Mouse (Mus musculus): ENCODE results near the gene Ppm1d. TPM values are rescaled to one million over a fixed set of nuclear protein-coding genes. Genes with fewer than 3 reads are reported as not detected.
A peak's percentile ranks its signal among the peaks of the same experiment; 100 is the strongest.

Ppm1d gene
- polyA plus RNA-seq, 1 experiment from 2014 or later = 30.7 TPM

DNA sequence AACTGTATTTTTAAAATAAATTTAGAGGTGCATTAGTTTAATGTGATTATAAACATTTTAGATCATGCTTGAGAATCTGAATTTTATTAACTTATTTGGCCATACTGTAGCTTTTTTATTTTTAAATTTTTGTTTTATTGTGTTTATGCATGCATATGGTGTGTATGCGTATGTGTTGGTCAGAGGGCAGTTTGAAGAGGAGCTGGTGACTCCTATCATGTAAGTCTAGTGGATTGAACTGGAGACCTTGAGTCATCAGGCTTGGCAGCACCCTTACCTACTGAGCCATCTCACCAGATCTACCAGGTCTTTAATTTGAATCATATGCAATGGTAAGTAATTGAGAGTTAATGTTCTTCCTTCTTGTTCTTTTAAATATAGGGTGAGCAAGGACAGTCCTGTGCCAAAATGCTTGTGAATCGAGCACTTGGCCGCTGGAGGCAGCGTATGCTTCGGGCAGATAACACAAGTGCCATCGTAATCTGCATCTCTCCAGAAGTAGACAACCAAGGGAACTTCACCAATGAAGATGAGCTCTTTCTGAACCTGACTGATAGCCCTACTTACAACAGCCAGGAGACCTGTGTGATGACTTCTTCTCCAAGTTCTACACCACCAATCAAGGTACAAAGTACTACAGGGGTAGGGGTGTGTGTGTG lies 28.3 kb downstream of the Ppm1d start:
- WGBS = 96% methylated on average over 6 of the region's 6 CpGs
- no peaks in the 10 kb centered on the region; the same call in 1 of the 2 replicates for H3K36me3 ChIP-seq (replicated peaks; ENCODE audit: control insufficient read depth, insufficient read depth, low read depth, low read length)
- no peak overlapping the region for H3K4me2 ChIP-seq (ENCODE audit: low read depth, low read length)
- DNase-seq (ENCODE audit: low spot score) (no peak), ATAC-seq (replicated peaks; ENCODE audit: insufficient number of reproducible peaks, low FRiP score, low TSS enrichment, low read depth) (no peak)
- no peak overlapping the region for H3K4me3 ChIP-seq (ENCODE audit: low read depth, low read length)
- no peak overlapping the region for H3K9ac ChIP-seq (replicated peaks; ENCODE audit: low read length)
- no peaks in the 10 kb centered on the region for H3K4me1 ChIP-seq (ENCODE audit: control insufficient read depth, insufficient read depth, low read length)
- no peak overlapping the region for H3K27ac ChIP-seq (replicated peaks; ENCODE audit: low read depth, low read length)
- no peaks in the 10 kb centered on the region for H3K27me3 ChIP-seq (ENCODE audit: control insufficient read depth, insufficient read depth, low read length)
- H3K9me3 ChIP-seq (replicated peaks; ENCODE audit: control insufficient read depth, low read length) = no peaks in the 10 kb centered on the region

DNA sequence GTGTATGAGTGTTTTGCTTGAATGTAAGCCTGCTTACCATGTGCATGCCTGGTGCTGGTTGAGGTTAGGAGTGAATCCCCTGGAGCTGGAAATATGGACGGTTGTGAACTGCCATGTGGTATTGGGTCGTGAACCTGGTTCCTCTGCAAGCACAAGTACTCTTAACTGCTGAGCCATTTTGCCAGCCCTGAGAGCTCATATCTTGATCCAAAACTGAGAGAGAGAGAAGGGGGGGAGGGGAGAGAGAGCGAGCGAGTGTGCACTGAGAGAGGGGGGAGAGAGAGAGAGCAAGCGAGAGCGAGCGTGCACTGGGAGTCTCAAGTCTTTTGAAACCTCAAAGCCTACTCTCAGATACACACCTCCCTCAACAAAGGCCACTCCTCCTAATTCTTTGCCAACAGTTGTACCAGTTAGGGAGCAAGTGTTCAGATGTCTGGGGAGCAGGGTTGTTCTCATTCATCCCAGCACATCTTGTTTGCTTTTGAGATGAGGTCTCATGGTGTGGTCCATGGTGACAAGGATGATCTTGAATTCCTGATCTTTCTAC lies 29.1 kb downstream of the Ppm1d start:
- Histone ChIP-seq H3K4me2 (ENCODE audit: low read depth, low read length) (no peak overlapping the region), H3K36me3 (replicated peaks; ENCODE audit: control insufficient read depth, insufficient read depth, low read depth, low read length) (no peaks in the 10 kb centered on the region; the same call in 1 of the 2 replicates), H3K9me3 (replicated peaks; ENCODE audit: control insufficient read depth, low read length) (no peaks in the 10 kb centered on the region), H3K4me1 (ENCODE audit: control insufficient read depth, insufficient read depth, low read length) (no peaks in the 10 kb centered on the region), H3K27me3 (ENCODE audit: control insufficient read depth, insufficient read depth, low read length) (no peaks in the 10 kb centered on the region), H3K9ac (replicated peaks; ENCODE audit: low read length) (no peak overlapping the region), H3K27ac (replicated peaks; ENCODE audit: low read depth, low read length) (no peak overlapping the region), H3K4me3 (ENCODE audit: low read depth, low read length) (no peak overlapping the region)
- WGBS = 85% methylated on average over 6 of the region's 7 CpGs
- no peak for ATAC-seq (replicated peaks; ENCODE audit: insufficient number of reproducible peaks, low FRiP score, low TSS enrichment, low read depth)
- no peak for DNase-seq (ENCODE audit: low spot score)

DNA sequence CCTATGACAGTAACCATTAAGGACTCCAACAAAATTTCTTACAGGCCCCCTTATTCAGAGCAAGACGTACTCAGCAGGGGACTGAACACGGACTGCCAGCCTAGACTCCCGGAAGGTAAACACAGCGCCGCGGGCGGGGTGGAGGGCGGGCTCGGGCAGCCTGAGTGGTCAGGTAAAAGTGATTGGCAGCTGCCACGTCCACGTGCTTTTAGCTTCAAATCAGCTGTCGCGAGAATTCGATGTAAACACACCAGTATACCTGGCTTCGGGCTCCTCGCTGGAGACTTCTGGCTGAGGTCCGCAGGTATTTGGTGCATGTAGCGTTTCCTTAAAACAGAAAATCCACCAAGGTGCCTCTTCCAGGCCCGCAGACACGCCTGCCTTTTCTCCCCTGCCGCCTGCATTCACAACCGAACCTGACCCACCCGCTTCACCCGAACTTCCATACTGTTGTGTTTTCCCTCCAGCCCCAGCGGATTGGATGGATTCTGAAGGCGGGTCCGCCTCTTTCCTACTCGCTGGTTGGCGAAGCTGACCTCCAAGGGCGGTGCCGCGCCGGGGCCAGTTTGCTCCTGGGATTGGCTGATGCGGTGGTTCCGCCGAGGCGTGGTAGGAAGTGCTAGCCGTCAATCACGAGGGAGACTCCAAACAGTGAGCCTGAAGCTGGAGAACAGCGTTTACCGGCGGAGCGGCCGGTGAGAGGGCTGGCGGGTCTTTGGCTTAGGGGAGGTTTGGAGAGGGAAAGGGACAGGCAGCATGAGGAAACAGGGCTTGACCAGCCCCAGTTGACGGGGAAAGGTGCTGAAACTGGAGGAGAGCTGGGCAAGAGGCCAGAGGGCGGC lies 41.7 kb downstream of the Ppm1d start, which contains the start of gene Bcas3:
Gene Bcas3 (plus strand): TSS at position 629 of the 842 bp plus-strand sequence.
- Histone ChIP-seq H3K27me3 (ENCODE audit: control insufficient read depth, insufficient read depth, low read length) (no peaks in the 10 kb centered on the region), H3K9ac (replicated peaks; ENCODE audit: low read length) (peak within 1 kb of the TSS; percentile 75), H3K4me3 (ENCODE audit: low read depth, low read length) (peak within 1 kb of the TSS; percentile 70), H3K36me3 (replicated peaks; ENCODE audit: control insufficient read depth, insufficient read depth, low read depth, low read length) (no peaks in the 10 kb centered on the region), H3K4me2 (ENCODE audit: low read depth, low read length) (peak within 1 kb of the TSS; percentile 73), H3K27ac (replicated peaks; ENCODE audit: low read depth, low read length) (no peak within 1 kb of the TSS), H3K9me3 (replicated peaks; ENCODE audit: control insufficient read depth, low read length) (no peaks in the 10 kb centered on the region), H3K4me1 (ENCODE audit: control insufficient read depth, insufficient read depth, low read length) (no peaks in the 10 kb centered on the region)
- under 1% methylated on average over 47 of the region's 47 CpGs for WGBS
- DNase-seq (ENCODE audit: low spot score) = peak; percentile 99
- peak; percentile 98 for ATAC-seq (replicated peaks; ENCODE audit: insufficient number of reproducible peaks, low FRiP score, low TSS enrichment, low read depth)

DNA sequence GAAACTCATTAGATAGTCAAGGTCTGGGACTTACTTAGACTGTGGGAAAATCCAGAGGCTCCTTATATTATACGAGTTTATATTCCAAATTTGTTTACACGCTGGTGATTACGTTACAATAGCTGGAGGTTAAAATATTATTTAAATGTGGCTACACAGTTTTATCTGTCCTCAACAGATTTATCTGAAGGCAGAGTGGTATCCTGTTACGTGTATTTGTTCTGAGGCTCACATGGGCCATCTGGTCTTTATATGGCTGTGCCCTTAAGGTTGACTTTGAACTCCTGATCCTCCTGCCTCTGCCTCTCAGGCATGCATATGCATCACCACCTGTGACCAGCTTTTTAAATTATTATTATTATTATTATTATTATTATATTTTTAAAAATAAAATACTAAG lies 42.8 kb downstream of the Ppm1d start:
- Histone ChIP-seq H3K36me3 (replicated peaks; ENCODE audit: control insufficient read depth, insufficient read depth, low read depth, low read length) (no peaks in the 10 kb centered on the region; the same call in 1 of the 2 replicates), H3K9ac (replicated peaks; ENCODE audit: low read length) (no peak overlapping the region; the same call in 1 of the 2 replicates), H3K4me1 (ENCODE audit: control insufficient read depth, insufficient read depth, low read length) (no peaks in the 10 kb centered on the region), H3K27ac (replicated peaks; ENCODE audit: low read depth, low read length) (no peak overlapping the region), H3K4me3 (ENCODE audit: low read depth, low read length) (peak overlapping the region; percentile 70), H3K9me3 (replicated peaks; ENCODE audit: control insufficient read depth, low read length) (no peaks in the 10 kb centered on the region), H3K4me2 (ENCODE audit: low read depth, low read length) (peak overlapping the region; percentile 73), H3K27me3 (ENCODE audit: control insufficient read depth, insufficient read depth, low read length) (no peaks in the 10 kb centered on the region)
- DNase-seq (ENCODE audit: low spot score) (no peak), ATAC-seq (replicated peaks; ENCODE audit: insufficient number of reproducible peaks, low FRiP score, low TSS enrichment, low read depth) (no peak)
- WGBS = 65% methylated on average over 4 of the region's 4 CpGs

DNA sequence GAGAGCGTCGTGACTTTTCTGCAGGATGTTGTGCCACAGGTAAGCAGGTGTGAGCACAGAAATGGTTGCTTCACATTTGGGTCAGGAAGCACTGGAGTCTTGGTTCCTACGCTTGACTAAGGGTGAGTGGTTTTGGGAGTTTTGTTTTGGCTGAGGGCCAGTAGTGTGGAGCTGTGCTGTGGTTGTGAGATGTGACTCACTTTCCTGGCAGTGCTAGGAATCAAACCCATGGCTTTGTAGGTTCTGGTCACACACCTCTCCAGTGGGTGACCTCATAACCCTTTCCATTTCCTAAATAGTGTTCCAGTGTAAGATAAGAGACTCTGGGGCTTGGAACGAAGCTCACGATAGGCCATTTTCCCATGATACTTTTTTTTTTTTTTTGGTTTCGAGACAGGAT lies 48.6 kb downstream of the Ppm1d start:
- Histone ChIP-seq H3K27me3 (ENCODE audit: control insufficient read depth, insufficient read depth, low read length) (no peaks in the 10 kb centered on the region), H3K27ac (replicated peaks; ENCODE audit: low read depth, low read length) (no peak overlapping the region), H3K9ac (replicated peaks; ENCODE audit: low read length) (no peak overlapping the region), H3K9me3 (replicated peaks; ENCODE audit: control insufficient read depth, low read length) (no peaks in the 10 kb centered on the region), H3K4me3 (ENCODE audit: low read depth, low read length) (no peak overlapping the region), H3K4me2 (ENCODE audit: low read depth, low read length) (no peak overlapping the region), H3K36me3 (replicated peaks; ENCODE audit: control insufficient read depth, insufficient read depth, low read depth, low read length) (no peaks in the 10 kb centered on the region; the same call in 1 of the 2 replicates), H3K4me1 (ENCODE audit: control insufficient read depth, insufficient read depth, low read length) (no peaks in the 10 kb centered on the region)
- DNase-seq (ENCODE audit: low spot score) = no peak
- WGBS = 94% methylated on average over 6 of the region's 6 CpGs
- ATAC-seq (replicated peaks; ENCODE audit: insufficient number of reproducible peaks, low FRiP score, low TSS enrichment, low read depth) = no peak

DNA sequence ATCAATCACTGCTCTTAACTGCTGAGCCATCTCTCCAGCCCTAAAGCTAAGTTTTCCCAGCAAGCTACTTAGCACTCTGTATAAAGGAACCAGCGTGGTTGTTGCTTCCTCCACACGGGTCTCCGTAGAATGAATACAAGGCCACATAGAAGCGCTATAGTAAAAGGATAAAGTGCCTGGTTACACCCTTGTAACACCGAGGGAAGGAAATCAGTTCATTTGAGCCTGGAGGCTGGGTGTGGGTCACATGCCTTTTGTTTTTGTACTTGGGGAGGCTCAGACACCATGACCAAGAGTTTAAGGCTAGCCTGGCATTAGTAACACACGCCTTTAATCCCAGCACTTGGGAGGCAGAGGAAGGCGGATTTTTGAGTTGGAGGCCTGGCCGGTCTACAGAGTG lies 50.6 kb downstream of the Ppm1d start:
- no peak overlapping the region for H3K4me2 ChIP-seq (ENCODE audit: low read depth, low read length)
- 83% methylated on average over 8 of the region's 8 CpGs for WGBS
- H3K27ac ChIP-seq (replicated peaks; ENCODE audit: low read depth, low read length) = no peak overlapping the region
- H3K27me3 ChIP-seq (ENCODE audit: control insufficient read depth, insufficient read depth, low read length) = no peaks in the 10 kb centered on the region
- H3K4me1 ChIP-seq (ENCODE audit: control insufficient read depth, insufficient read depth, low read length) = no peaks in the 10 kb centered on the region
- no peak for DNase-seq (ENCODE audit: low spot score)
- no peak overlapping the region for H3K4me3 ChIP-seq (ENCODE audit: low read depth, low read length)
- ATAC-seq (replicated peaks; ENCODE audit: insufficient number of reproducible peaks, low FRiP score, low TSS enrichment, low read depth) = no peak
- no peaks in the 10 kb centered on the region; the same call in 1 of the 2 replicates for H3K36me3 ChIP-seq (replicated peaks; ENCODE audit: control insufficient read depth, insufficient read depth, low read depth, low read length)
- no peak overlapping the region for H3K9ac ChIP-seq (replicated peaks; ENCODE audit: low read length)
- H3K9me3 ChIP-seq (replicated peaks; ENCODE audit: control insufficient read depth, low read length) = no peaks in the 10 kb centered on the region

DNA sequence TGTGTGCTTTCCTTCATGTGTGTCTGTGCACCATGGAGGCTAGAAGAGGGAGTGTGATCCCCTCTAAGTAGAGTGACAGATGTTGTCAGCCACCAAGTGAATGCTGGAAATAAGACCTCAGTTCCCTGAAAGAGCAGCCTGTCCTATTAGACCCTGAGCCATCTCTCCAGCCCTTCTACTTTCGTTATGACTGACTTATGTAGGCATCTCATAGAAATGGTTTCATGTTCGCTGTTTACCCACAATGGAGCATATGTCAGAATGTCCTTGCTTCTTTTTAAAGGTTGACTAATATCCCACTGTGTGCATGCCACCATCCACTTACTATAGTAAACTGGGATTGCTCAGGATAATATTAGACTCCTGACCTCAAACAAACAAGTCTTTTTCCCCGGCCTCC lies 55.1 kb downstream of the Ppm1d start:
- H3K4me3 ChIP-seq (ENCODE audit: low read depth, low read length) = no peak overlapping the region
- H3K9me3 ChIP-seq (replicated peaks; ENCODE audit: control insufficient read depth, low read length) = no peaks in the 10 kb centered on the region
- H3K27me3 ChIP-seq (ENCODE audit: control insufficient read depth, insufficient read depth, low read length) = no peaks in the 10 kb centered on the region
- H3K36me3 ChIP-seq (replicated peaks; ENCODE audit: control insufficient read depth, insufficient read depth, low read depth, low read length) = no peaks in the 10 kb centered on the region; the same call in 1 of the 2 replicates
- DNase-seq (ENCODE audit: low spot score) (no peak), ATAC-seq (replicated peaks; ENCODE audit: insufficient number of reproducible peaks, low FRiP score, low TSS enrichment, low read depth) (no peak)
- no peak overlapping the region for H3K4me2 ChIP-seq (ENCODE audit: low read depth, low read length)
- H3K9ac ChIP-seq (replicated peaks; ENCODE audit: low read length) = no peak overlapping the region
- WGBS = 86% methylated on average over 3 of the region's 3 CpGs
- H3K27ac ChIP-seq (replicated peaks; ENCODE audit: low read depth, low read length) = no peak overlapping the region
- H3K4me1 ChIP-seq (ENCODE audit: control insufficient read depth, insufficient read depth, low read length) = no peaks in the 10 kb centered on the region

DNA sequence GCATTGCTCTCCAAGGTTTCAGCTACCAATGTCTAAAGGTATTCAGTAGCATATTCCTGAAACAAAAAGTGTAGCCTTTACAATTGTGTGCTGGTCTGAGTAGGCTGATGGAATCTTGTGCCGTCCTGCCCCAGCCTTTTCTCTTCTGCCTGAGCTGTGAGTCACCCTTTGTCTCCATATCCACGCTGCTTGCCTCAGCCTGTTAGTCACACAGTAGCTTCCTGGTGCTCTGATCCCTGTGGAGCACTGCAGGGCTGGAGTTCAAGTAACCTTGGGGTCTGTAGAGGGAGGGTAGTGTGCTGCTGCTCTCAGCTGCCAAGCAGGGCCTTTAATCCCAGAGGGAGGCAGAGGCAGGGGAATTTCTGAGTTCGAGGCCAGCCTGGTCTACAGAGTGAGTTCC lies 56.8 kb downstream of the Ppm1d start:
- H3K4me2 ChIP-seq (ENCODE audit: low read depth, low read length) = no peak overlapping the region
- ATAC-seq (replicated peaks; ENCODE audit: insufficient number of reproducible peaks, low FRiP score, low TSS enrichment, low read depth) = no peak
- DNase-seq (ENCODE audit: low spot score) = no peak
- WGBS = 78% methylated on average over 3 of the region's 3 CpGs
- H3K4me3 ChIP-seq (ENCODE audit: low read depth, low read length) = no peak overlapping the region
- H3K27me3 ChIP-seq (ENCODE audit: control insufficient read depth, insufficient read depth, low read length) = no peaks in the 10 kb centered on the region
- H3K27ac ChIP-seq (replicated peaks; ENCODE audit: low read depth, low read length) = no peak overlapping the region
- no peaks in the 10 kb centered on the region for H3K9me3 ChIP-seq (replicated peaks; ENCODE audit: control insufficient read depth, low read length)
- no peak overlapping the region for H3K9ac ChIP-seq (replicated peaks; ENCODE audit: low read length)
- no peaks in the 10 kb centered on the region; the same call in 1 of the 2 replicates for H3K36me3 ChIP-seq (replicated peaks; ENCODE audit: control insufficient read depth, insufficient read depth, low read depth, low read length)
- H3K4me1 ChIP-seq (ENCODE audit: control insufficient read depth, insufficient read depth, low read length) = no peaks in the 10 kb centered on the region

Measured in embryonic facial prominence, embryonic 11.5 days (tissue).